Mouse (Mus musculus): ENCODE data around the gene Gpr82.

DNA sequence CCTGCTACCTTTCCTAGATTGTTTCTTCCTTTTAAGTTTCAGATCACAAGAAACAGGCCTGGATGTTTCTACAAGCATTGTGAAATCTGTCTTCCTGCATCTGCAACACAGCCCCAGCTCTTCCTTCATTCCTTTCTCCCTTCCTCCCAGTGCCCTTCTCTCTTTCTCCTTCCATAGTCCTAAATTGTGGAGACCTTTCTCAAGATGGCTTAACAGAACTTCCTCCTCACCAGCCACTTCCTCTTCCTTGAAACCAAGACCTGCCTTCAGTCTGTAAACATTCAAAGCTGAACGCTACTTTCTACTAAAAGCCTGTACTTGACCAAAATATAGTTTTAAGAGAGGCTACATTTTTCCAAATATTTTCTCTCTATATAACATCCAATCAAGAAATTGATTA lies 24.8 kb upstream of the Gpr82 start:
- TF ChIP-seq POLR2A (IDR thresholded peaks at IDR 0.05; ENCODE audit: insufficient read depth, low read depth, low read length) (no peak), CTCF (IDR thresholded peaks at IDR 0.05; ENCODE audit: insufficient read depth, low read depth, low read length) (no peak)
